Mouse (Mus musculus) regulatory T cell (primary cell): Measurements from ENCODE around the gene Neurl2.
"Not testable (repeated sequence)": the region's sequence is repeated elsewhere in the genome, so short reads cannot be mapped to it uniquely, and the experiment has no call there.

Experiments used
- in situ Hi-C: fragments of 300-600 bp; cut with MboI, MseI; formaldehyde crosslinking; loops from one replicate; pipeline ENCODE4 v1.15.1; 2025; ENCODE audit warnings: high pct_unique_total_duplicates

Gene Neurl2

DNA sequence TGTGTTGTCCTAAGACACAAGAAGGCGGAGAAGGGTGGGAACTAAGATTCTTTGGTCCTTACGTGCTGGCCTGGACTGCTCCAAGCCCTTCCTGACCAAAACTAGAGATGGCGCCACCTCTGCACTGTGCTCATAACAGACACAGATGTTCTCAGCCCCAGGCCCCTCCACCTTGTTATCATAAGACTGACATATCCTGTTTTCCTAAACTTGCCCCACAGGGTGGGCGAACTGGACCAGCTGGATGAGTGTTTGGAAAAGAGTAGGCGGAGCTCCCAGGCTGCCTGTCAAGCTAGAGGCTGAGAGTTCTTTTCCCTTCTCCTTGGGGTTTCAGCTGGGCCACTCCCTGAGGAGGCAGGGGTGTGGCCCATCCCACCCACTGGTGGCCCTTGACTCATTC lies 15.6 kb downstream of the Neurl2 start:
- in situ Hi-C loops, result no loop called here

DNA sequence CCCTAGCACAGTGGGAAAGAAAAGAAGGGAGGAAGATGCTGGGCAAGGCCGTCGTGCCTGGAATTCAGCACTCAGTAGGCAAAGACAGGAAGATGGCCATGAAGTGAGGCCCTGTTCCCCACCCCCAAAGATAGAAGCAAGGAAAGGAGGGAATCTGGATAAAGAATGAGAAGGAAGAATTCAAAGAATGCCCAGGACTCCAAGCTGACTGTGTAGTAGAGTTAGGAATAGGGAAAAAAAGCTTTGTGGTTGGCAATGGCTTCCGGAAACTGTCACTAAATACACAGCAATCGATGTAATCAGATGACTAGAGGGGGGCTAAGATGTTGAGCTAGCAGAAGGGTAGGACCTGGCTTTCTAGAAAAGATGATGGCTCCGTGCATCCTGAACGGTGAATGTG lies 16.1 kb downstream of the Neurl2 start:
- in situ Hi-C loops, result no loop called here

- in situ Hi-C loops, result no loop called here
Observed at GRCm38 (mm10) chr2:164815821-164816220, 17.4 kb downstream of the Neurl2 start.

- in situ Hi-C loops, result no loop called here
Observed at GRCm38 (mm10) chr2:164815348-164815747, 17.9 kb downstream of the Neurl2 start.

DNA sequence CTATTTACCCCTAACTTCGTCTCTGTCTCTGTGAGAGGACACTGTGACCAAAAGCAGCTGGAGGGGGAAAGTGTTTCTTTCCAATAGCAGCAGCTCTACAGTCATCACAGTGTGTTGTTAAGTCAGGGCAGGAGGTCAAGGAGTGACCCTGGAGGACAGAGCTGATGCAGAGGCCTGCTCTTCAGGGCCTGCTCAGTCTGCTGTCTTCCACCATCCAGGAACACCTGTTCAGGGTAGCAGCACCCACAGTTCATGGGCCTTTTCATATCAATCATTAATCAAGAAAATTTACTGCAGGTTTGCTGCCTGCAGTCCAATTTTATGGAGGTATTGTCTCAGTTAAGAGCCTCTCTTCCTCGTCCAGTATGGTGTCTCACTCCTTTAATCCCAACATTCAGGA lies 19.7 kb downstream of the Neurl2 start:
- in situ Hi-C loops, result no loop called here

DNA sequence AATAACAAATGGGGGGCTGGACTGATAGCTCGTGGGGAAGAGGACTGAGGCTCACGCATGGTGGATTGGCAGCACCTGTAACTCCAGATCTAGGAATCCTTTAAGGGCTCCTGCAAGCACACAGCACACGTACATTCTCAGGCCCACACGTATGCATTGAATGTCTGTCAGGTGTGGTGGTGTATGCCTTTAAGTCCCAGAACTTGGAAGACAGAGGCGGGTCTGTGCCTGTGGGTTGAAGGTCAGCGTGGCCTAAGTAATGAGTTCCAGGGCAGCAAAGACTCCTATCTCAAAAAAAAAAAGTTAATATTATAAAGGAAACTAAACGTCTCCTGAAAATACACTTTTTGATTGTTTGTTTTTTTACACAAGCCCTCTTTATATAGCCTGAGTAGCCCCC lies 26.6 kb downstream of the Neurl2 start:
- in situ Hi-C loops, result no loop called here

- in situ Hi-C loops, result no loop called here
Observed at GRCm38 (mm10) chr2:164805332-164805718, 27.9 kb downstream of the Neurl2 start.

DNA sequence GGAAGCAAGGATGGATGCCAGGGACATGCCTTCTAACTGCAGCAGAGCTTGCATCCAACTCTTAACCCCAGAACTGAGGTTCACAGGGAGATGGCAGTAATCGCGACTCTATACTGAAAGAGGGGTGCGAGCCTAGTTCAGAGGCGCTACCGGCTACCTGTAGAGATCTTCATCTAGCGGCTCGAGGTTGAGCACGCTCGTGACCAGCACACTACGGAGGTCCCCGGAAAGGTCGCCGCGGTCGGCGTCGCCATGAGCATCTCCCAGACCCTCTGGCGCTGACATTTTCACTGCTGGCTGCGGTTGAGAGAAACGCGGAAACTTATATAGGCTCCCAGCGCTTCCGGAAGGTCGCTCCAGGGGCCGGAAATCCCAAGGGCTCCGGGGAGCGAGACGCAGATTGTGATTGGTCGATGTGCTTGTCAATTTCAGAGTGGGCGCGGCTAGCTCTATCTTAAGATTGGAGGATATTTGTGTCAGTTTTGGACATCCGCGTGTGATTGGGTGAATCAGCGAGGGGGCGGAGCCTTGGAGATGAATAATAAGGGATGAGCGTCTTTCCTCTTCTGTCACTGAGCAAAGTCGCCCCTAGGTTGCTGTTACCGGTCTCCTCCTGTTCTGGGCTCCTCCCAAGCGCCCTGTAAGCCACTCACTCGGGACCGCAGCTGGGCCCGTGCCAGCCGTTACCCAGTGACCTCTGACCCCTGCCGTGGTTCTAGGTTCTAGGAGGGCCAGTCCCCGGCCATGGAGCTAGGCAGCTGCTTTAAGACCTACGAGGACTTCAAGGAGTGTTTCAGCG lies 28.5 kb downstream of the Neurl2 start, which contains the start of the genes Acot8 and Zswim3:
Gene Acot8, minus strand, starts transcription at position 350 of the 799 bp plus-strand sequence.
Gene Zswim3, plus strand, starts transcription at position 566 of the 799 bp plus-strand sequence.
- in situ Hi-C loops, result no loop called here

- in situ Hi-C loops, result no loop called here
Observed at GRCm38 (mm10) chr2:164803921-164804313, 29.3 kb downstream of the Neurl2 start.

DNA sequence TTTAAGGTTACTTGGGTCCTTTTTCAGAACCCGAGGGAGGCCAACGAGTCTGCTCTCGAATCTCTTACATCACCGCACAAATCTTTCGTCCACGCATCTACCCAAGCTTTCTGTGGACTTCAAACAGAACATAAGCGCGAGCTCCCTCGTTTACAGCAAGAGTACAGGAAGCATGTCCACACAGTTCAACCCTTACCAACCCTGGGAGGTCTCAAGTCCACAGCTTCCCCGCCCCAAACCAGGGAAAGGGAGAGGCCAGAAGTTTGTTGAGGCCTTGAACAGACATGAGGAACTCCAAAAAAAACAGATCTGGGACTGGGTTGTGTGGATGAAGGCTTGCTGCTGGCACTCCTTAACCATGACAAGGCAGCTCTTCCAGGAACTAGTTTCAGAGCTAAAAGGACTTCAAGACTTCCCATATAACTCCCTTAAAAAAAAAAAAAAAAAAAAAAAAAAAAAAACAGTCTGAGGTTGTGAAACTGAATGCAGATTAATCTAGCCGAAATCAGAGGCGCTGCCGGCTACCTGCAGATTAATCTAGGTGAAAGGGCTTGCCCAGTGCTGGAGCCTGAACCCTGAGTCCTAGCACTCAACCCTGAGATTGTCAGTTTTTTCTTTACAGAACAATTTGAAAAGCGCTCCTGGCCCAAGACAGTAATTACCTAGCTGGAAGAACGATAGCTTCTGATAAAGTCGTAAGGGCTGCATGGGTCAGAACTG lies 29.9 kb downstream of the Neurl2 start:
- in situ Hi-C loops, result no loop called here

- in situ Hi-C loops, result no loop called here
Observed at GRCm38 (mm10) chr2:164800252-164801004, 32.8 kb downstream of the Neurl2 start.

DNA sequence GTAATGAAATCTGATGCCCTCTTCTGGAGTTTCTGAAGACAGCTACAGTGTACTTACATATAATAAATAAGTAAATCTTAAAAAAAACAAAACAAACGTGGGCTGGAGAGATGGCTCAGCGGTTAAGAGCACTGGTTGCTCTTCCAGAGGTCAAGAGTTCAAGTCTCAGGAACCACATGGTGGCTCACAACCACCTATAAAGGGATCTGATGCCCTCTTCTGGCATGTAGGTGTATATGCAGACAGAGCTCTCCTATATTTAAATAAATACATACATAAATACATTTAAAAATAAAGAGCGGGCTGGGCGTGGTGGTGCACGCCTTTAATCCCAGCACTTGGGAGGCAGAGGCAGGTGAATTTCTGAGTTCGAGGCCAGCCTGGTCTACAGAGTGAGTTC lies 34.7 kb downstream of the Neurl2 start:
- in situ Hi-C loops, result not testable (repeated sequence)

DNA sequence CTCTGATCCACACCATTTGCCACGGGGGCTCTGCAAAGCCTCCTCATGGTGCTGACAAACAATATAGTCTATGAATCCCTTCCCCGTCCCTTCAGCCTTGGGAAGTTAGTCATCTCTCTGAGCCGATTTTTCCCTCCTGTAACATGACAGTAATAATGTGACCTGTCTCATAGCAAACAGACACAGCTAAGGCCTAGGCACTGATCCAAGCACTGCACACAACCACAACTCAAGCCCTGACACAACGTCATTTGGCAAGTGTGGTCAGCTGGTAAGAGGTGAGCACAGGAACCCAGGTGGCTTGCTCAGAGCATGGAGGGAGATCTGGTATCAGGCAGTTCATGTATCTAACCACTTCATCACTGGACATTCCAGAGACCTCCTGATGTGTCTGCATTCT lies 37.4 kb downstream of the Neurl2 start:
- in situ Hi-C loops, result no loop called here

- in situ Hi-C loops, result no loop called here
Observed at GRCm38 (mm10) chr2:164794293-164794692, 39.0 kb downstream of the Neurl2 start.

DNA sequence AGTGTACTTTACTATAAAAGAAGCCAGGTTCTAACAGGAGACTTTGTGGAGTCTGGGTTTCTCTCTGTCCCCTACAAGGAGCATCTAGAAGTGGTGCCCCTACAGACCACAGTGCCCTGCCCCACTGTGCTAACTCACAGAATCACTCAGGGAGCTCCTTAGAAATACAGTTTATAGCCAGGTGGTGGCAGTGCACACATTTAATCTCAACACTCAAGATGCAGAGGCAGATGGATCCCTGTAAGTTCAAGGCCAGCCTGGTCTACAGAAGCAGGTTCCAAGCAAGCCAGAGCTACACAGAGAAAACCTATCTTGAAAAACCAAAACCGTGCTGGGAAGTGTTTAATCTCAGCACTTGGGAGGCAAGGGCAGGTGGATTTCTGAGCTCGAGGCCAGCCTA lies 39.5 kb downstream of the Neurl2 start:
- in situ Hi-C loops, result no loop called here

- in situ Hi-C loops, result no loop called here
Observed at GRCm38 (mm10) chr2:164793236-164793635, 40.0 kb downstream of the Neurl2 start.

DNA sequence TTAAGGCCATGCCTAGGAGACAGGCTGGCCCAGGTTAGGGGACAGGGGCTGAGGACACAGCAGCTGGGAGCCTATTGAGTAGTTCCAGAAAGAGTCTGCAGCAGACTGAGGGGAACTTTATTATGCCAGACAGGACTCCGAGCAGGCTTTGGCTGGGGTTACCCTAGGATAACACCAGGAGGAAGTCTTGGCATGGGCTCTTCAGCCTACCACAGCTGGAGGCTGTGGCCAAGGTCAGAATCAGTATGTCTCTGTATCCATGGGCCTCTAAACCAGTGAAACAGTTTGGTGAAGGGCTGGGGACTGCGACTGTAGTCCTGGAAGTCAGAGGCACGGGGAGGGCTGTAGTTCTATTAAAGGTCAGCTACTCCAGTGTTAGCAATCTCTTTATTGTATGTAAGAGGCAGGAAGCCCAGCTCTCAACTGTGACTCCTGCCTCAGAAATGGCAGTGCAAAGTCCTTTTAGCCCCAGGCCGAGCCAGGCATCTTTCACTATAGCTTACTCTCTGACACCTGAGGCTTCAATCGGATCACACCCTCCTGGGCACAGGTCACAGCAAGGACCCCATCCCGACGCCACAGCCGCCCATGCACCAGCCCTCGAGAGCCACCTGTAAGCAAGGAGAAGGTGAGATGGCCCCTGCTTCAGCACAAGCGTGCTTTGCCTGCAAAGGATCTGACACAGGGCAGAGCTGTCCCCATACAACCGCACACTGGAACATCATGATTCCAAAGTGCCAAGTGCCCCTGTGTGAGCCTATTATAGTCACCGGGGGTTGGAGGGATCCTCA lies 40.7 kb downstream of the Neurl2 start:
- in situ Hi-C loops, result no loop called here

GRCm38 (mm10) chr2:164791841-164792261 lies 41.4 kb downstream of the Neurl2 start:
- in situ Hi-C loops, result no loop called here

- in situ Hi-C loops, result no loop called here
Observed at GRCm38 (mm10) chr2:164790451-164790850, 42.8 kb downstream of the Neurl2 start.

DNA sequence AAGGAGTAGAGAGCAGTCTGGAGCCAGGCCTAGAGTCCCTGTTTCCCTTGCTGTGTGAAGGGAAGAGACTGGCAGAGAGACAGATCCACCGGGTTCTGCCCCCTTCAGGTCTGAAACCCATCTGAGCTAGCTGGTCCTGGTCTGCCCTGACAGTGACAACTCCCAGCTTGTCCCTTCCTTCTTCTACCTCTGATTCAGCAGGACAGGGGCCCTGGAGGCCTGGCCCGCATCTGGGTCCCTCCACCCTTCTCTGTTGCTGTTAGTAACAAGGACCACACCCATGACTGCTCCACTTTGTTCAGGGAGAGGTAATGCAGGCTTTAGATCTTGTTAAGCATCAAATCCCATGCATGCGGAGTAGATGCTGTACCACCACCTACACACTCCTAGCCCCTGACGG lies 44.8 kb downstream of the Neurl2 start:
- in situ Hi-C loops, result no loop called here

GRCm38 (mm10) chr2:164787779-164788178 lies 45.5 kb downstream of the Neurl2 start:
- in situ Hi-C loops, result no loop called here
